Mouse (Mus musculus): ENCODE results near the gene Gm9936.
A peak's percentile ranks its signal among the peaks of the same experiment; 100 is the strongest.

The Gm9936 gene

DNA sequence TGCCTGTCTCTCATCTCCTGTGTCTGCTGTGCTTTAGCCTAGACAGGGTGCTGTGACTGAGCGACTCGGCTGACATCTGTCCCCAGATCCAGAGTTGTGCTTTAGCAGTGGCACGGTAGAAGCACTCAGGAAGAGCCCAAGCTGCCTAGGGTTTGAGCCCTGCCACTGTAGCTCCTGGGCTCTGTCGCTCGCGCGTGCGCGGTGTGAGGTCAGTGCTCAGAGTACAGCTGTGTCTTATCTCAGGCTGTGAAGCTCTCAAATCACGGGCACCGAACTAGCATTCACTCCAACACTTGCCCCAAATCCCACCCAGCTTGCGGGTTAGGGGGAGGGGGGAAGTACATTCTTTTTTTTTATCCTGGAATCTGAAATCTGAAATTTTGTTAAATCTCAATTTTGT is 21.6 kb downstream of the Gm9936 start:
- peak in 1 of 2 experiments; percentile 34 for DNase-seq

DNA sequence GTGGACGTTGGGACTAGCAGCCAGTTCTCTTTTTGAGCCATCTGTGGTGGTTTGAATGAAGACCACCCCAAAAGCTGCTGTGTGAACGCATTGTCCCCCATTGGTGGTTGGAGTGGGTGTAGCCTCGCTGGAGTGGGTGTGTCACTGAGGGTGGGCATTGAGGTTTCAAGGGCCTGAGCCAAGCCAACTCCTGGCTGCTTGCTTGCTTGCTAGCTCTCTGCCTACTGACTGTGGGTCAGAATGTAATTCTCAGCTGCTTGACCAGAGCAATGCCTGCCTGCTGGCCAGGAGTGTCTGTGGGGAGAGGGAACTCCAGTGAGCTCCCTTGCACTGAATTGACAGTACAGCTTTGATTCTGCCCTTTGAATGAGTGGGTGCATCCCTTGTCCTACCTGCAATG is 28.7 kb downstream of the Gm9936 start:
- peak in 1 of 2 experiments; percentile 18 for DNase-seq

DNA sequence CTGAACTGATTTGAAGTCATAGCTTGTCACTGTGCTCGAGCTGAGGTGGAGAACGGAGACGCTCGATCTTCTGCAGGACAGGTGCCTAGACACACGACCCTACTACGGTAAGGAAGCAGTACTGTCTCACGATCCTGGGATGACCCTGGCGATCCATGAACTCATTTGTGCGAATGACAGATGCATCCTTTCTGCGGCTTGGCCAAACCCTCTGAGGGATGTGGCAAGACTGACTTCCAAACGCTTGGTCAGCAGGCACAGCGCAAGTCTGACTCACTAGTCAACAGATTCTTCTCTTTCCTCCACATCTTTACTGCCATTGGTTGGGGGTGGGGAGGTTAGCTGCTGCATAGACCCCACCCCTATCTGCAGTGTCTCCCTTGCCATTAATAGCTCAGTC is 31.1 kb downstream of the Gm9936 start:
- DNase-seq = peak in 1 of 2 experiments; percentile 53

DNA sequence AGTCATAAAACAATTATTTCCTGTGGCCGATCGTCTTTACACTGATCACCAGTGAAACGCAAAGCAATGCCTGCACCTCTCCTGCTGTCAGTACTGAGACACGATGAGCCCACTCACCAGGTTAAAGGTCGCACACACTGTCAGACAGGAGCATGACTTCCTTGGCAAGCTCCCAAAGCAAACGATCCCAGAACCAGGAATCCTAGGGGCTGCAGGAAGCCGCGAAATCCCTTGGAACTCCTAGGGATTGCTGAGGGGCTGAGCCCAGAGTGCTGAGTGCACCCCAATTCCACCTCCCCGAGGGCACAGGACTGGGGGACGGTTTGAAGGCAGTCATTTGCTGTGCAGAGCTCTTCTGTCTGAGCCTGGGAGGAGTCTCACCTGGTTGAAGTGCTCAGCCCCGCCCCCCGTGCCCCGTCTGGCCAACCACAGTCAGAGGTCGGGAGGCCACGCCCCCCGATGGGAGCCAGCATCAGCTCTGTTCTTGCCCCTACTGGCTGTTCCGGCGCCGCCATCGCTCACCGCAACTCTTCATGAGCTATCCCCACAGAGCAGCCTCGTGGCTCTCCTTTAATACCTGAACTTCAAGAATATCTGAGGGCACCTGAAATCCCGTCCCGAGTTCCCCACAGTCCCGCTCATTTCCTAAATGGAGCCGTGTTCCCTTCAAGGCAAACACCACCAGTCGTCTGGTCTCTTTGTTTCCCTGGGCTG is 32.3 kb downstream of the Gm9936 start:
- DNase-seq = peak; percentile 82 to 86

DNA sequence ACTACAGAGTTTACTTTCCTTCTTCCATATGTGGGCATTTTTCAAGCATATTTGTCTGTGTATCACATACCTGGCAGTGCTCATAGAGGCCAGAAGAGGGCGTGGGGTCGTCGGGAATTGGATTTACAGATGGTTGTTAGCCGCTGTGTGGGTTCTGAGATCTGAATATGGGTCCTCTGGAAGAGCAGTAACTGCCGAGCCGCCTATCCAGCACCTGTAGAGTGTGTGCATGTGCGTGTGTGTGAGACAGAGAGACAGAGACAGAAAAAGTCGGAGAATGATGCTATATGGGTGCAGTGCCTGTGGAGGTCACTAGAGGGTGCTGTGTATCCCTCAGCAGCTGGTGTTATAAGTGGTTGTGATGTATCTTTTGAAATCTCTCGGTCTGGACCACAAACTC is 34.3 kb downstream of the Gm9936 start:
- peak in 1 of 2 experiments; percentile 60 for DNase-seq

DNA sequence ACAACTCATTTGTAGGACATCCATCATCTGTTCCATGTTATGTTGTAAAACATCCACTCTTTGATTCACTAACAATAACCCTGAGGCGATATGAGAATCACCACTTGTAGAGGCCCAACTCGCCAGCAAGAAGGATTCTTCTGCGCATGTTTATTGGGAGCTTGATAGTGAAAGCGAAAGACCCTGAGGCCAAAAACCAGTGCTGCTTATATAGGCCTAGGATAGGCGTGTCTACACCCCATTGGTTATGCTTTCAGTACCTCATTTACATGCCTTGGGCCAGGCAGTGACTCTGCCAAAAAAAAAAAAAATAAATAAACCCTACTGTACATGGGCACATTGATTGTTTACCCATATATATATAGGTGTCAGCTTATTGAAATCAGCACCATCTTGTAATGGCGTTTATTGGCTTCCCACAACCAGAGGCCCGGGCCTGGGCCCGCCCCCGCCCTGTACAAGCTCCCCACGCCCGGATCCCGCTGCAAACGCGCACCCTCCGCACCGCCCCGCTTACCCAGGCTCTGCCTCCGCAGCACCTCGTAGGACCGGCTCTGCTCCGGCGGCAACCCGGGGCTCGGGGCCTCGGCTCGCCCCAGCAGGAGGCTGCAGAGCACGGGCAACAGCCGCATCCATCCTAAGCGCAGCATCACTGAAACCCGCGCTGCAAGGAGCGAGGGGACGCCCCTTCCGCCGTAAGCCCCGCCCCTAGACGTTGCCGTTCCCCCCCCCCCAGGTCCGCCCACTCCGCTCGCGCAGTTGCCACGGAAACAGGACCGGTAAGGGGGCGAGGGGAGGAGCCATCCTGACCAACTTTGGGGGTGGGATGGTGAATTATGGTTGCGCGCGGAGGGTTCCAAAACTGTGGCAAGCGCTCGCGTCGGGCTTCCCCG is 35.4 kb downstream of the Gm9936 start, which contains the start of gene 1500011B03Rik:
Gene 1500011B03Rik, minus strand, starts transcription at position 673 of the 893 bp plus-strand sequence.
- peak; percentile 77 to 79 for DNase-seq

DNA sequence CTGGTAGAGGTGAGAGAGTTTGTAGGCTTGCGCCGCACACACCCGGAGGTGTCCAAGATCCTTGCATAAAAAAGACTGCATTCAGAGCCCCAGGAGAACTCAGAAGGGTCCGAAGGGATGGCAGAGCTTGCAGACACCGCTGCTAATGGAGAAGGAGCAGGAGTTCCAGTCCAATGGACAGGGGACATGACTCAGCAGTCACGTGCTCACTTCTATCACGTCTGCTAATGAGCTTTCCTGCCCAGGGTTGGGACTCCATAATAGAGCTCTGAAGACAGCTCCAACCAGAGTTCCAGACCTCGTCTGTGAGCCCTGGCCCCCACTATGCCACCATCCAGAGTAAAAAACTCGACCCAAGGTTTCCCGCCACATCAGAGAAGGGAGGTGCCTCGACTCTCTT is 40.4 kb downstream of the Gm9936 start:
- DNase-seq = no peak

DNA sequence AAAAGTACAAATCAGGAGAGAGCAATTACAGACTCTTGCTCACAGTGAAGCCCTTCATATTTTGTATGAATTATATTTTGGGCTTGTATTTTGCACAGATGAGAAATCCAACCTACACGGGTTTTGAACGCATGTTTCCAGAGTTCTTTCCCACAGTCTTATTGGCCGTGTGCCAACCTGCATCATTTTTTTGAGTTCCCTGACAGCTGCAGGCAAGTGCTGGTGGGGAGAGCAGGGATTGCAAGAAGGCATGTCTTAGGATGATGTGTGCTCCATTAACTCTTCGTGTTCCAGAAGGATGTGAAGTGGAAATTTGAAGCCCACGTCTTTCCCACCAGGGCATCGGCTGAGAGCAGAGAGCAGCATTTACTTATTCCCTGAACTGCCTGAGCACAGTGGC is 41.9 kb downstream of the Gm9936 start:
- no peak for DNase-seq

DNA sequence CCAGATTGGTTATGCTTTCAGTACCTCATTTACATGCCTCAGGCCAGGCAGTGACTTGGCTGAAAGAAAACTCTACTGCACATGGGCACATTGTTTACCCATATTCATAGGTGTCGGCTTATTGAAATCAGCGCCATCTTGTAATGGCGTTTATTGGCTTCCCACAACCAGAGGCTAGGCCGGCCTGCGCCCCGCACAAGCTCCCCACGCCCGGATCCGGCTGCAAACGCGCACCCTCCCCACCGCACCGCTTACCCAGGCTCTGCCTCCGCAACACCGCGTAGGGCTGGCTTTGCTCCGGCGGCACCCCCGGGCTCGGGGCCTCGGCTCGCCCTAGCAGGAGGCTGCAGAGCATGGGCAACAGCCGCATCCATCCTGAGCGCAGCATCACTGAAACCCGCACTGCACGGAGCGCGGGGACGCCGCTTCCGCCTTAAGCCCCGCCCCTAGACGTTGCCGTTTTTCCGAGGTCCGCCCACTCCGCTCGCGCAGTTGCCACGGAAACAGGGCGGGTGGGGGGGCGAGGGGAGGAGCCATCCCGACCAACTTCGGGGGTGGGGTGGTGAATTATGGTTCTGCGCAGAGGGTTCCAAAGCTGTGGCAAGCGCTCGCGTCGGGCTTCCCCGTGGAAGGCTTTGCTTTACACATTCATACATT is 44.8 kb downstream of the Gm9936 start:
- peak; percentile 89 to 90 for DNase-seq

DNA sequence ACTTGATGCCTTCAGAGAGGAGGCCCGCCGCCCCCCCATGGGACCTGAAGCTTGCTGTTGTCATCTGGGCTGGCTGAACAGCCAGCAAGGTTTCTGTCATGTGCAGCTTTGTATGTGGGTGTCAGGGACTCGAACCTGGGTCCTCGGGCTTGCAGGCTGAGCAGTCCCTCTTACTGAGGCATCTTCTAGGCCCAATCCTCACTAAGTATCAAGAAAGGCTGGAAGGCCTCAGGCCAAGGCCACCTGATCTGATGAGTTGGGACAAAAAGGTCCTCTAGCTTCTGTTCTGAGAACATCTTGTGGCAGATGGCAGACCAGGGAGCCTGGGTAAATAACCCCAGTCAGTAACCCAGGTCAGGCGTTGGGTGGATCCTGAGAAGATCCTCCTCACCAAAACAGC is 48.7 kb downstream of the Gm9936 start:
- no peak for DNase-seq

DNA sequence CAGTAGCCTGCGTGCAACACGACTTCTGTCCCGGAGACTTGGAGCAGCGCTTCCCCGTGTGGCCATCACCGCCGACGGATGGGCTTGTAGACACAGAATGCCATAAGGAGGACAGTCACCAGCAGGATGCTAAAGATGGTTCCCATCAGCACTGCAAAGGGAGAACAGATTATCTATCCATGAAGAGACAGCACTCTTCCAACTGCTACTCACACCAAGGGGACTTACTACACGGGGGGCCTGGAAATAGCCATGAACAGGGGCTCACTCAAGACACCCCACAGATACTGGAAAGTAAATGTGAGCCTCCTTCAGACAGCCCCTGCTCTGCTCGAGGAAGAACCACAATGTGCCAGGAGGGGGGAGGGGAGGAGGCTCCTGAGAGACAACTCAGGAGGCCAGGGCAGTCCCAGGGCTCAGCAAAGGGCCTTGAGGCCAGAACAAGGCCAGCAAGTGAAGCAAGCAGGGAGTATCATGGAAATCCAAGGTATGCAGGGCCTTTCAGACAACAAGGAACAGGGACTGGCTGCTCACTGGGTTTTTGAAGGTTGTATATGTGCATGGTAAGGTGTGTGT is 49.2 kb downstream of the Gm9936 start:
- no peak for DNase-seq

DNA sequence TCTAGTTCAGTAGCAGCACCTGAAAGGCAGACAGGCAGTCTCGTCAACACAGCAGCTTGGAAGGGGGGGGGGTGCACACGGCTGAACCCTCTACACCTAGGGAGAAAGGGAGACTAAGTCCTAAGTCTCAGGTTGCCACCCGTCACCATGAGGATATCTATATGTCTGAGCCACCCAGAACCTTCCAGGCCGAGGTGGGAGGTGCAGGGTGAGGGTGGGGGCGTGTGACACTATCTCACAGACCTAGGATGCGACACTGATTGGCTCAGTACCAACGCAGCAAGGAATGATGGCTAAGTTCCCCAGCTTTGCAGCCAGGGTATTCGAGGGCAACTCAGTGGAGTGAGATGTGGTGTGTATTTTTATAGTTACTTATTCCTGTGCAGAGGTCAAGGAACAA is 50.1 kb downstream of the Gm9936 start:
- no peak for DNase-seq

DNA sequence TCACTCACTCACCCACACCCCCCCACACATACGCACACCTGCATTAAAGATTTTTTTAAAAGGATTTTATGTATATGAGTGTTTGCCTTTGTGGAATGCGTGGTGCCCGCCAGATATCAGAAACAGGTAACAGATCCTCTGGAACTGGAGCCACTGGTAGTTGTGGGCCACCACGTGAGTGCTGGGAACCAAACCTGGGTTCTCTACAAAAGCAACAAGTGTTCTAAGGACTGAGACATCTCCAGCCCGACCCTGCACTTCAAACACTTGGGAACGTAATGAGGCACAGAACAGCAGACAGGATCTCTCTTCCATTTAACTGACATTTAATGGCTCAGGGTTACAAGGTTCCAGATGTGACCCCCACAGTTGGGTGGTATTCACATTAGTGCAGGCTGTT is 50.6 kb downstream of the Gm9936 start:
- DNase-seq = no peak

DNA sequence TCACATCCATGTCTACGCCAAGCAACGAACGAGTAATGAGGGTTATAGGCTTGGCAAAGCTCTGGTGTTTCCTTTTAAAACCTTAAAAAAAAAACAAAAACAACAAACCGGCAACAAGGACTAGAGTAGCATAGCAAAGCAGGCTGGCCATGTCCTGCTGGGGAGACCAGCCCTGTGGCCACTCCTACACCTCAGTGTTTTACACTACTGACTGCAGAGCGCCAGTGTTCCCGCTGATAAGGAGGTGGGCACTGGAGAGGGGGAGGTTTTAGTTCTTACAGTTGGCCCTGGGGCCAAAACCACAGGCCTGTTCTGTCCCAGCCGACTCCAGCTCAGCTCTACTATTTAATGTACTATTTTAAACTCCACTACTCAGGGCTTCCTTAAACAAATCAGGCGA is 51.0 kb downstream of the Gm9936 start:
- no peak for DNase-seq

DNA sequence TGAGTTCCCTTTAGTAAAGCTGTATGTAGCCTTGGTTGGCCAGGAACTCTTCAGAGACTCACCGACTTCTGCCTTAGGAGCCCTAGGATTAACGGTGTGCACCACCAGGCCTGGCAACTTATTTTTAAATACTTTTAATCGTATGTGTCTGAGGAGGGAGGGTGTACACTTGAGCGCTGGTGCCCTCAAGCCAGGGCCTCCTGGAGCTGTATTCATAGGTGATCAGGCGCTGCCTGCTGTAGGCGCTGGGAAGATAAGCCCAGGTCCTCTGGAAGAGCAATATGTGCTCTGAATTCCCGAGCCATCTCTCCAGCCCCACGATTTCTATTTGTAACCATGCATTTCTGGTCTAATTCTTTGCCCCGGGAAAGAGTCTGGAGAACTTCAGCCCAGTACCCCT is 51.4 kb downstream of the Gm9936 start:
- DNase-seq = no peak

DNA sequence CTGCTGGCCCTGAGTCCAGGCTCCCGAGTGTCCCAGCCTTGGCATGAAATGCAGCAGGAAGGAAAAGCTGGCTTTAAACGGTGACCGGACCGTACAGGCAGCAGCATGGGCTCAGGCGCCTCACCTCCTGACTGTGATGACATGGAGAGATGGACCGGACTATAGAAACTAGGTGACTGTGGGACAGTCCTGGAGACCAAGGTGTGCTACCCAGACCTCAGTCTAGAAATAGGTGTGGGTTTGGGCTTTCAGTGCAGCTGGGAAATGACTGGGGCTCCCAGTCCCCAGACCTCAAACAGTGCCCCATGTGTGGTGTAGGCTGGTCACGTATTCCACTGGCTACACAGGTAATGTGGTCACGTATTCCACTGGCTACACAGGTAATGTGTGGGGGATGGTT is 51.8 kb downstream of the Gm9936 start:
- DNase-seq = no peak

All from lung, postnatal 4 days (tissue).